Mouse (Mus musculus): ENCODE measurements at regions not wholly inside any gene's neighbourhood (a gene's known extent, or its start where the extent isn't known, plus 50 kb on each side); places are given as distances from the start of the nearest gene placed in this dataset.

GRCm38 (mm10) chr14:61683356-61683740 lies 76.1 kb downstream of the Kcnrg start:
- no peak for TF ChIP-seq CTCF (conservative IDR thresholded peaks at IDR 0.05; ENCODE audit: low read length)
- TF ChIP-seq NANOG (IDR thresholded peaks at IDR 0.05; ENCODE audit: borderline replicate concordance, low read length), result no peak
